In the genomic region with DNA sequence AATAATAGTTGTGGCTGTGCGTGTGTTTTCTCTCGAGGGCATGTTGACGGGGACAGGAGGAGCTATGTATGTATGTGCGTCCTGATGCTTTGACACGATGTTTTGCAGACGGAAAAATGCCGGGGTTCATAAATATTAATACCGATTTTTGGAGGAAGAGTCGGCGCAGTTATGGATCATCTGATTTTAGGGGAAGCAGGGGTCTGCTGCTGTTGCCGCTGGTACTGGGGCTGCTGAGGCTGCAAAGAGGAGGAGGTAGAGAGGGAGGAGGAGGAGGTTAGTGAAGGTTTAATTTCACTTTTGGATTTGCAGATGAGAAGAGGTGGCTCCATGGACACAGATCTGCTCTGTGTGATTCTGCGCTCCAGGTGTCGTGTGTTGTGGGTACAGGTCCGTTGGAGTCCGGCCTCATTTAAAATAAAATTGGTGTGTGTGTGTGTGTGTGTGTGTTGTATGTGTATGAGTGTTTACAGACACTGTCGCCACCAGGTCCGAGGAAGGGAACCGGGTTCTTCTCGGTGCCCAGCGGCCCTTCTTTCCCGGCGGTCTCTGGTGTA, we compare ENCODE assay signal across 8 mouse cellular contexts. TPM values are rescaled to one million over a fixed set of nuclear protein-coding genes. Genes with fewer than 3 reads are reported as not detected.
A peak's percentile ranks its signal among the peaks of the same experiment; 100 is the strongest.
DNase-seq lines count a peak whose midpoint lies in the region; ATAC-seq and TF ChIP-seq lines count a peak whose summit lies in the region.

No protein-coding gene starts in this region.

- H3K4me1 ChIP-seq in MEL (ENCODE audit: control insufficient read depth in 1 of 2, insufficient read depth in 2 of 2, low read length in 2 of 2) = peaks cover 7 to 23% of the 10 kb centered on the region in 2 experiments
- peaks cover 2% of the 10 kb centered on the region; the same call in 1 of the 2 replicates for H3K4me1 ChIP-seq in forebrain, embryonic 11.5 days (replicated peaks; ENCODE audit: control insufficient read depth, insufficient read depth, low read length)
- H3K4me1 ChIP-seq in liver, embryonic 11.5 days (replicated peaks; ENCODE audit: control insufficient read depth, insufficient read depth, low read length) = peaks cover 36% of the 10 kb centered on the region
- peaks cover 25% of the 10 kb centered on the region for H3K4me1 ChIP-seq in neural tube, embryonic 15.5 days

- TF ChIP-seq RAD21 in MEL (IDR thresholded peaks at IDR 0.05; ENCODE audit: low read depth, low read length) = no peak

- peak overlapping the region; percentile 73 for H3K4me2 ChIP-seq in forebrain, embryonic 11.5 days (ENCODE audit: low read depth, low read length, severe bottlenecking)
- H3K4me2 ChIP-seq in liver, embryonic 11.5 days = peak overlapping the region; percentile 77
- peak overlapping the region; percentile 86 for H3K4me2 ChIP-seq in neural tube, embryonic 15.5 days

- peaks cover 0 to 30% of the 10 kb centered on the region in 2 experiments; a peak in 2 of 4 replicates for H3K36me3 ChIP-seq in MEL (ENCODE audit: control insufficient read depth in 1 of 2, insufficient read depth in 2 of 2, low read length in 2 of 2)
- H3K36me3 ChIP-seq in forebrain, embryonic 11.5 days (ENCODE audit: control insufficient read depth, insufficient read depth, low read length) = no peaks in the 10 kb centered on the region
- H3K36me3 ChIP-seq in liver, embryonic 11.5 days (ENCODE audit: control insufficient read depth, insufficient read depth, low read length) = no peaks in the 10 kb centered on the region
- H3K36me3 ChIP-seq in neural tube, embryonic 15.5 days = no peaks in the 10 kb centered on the region

- H3K79me2 ChIP-seq in MEL (ENCODE audit: control insufficient read depth, insufficient read depth, low read length, poor library complexity) = peaks cover 59% of the 10 kb centered on the region

- H3K27ac ChIP-seq in MEL (ENCODE audit: control insufficient read depth, low read depth, low read length) = peak overlapping the region; percentile 97
- H3K27ac ChIP-seq in forebrain, embryonic 11.5 days (ENCODE audit: low read depth, low read length) = peak overlapping the region; percentile 70
- H3K27ac ChIP-seq in liver, embryonic 11.5 days (ENCODE audit: low read depth, low read length) = peak overlapping the region; percentile 89
- H3K27ac ChIP-seq in neural tube, embryonic 15.5 days (replicated peaks) = peak overlapping the region; percentile 90

- no peaks in the 10 kb centered on the region for H3K27me3 ChIP-seq in MEL (ENCODE audit: control insufficient read depth in 1 of 2, insufficient read depth in 2 of 2, low read length in 2 of 2)
- no peaks in the 10 kb centered on the region for H3K27me3 ChIP-seq in forebrain, embryonic 11.5 days (ENCODE audit: control insufficient read depth, insufficient read depth, low read length)
- H3K27me3 ChIP-seq in liver, embryonic 11.5 days (replicated peaks; ENCODE audit: control insufficient read depth, insufficient read depth, low read length) = no peaks in the 10 kb centered on the region
- no peaks in the 10 kb centered on the region for H3K27me3 ChIP-seq in neural tube, embryonic 15.5 days (replicated peaks)

- H3K4me3 ChIP-seq in MEL (ENCODE audit: control insufficient read depth in 1 of 2, insufficient read depth in 1 of 2, low read depth in 2 of 2, low read length in 2 of 2) = peak overlapping the region; percentile 89 to 98
- peak overlapping the region; percentile 86 for H3K4me3 ChIP-seq in forebrain, embryonic 11.5 days (ENCODE audit: low read depth, low read length)
- H3K4me3 ChIP-seq in liver, embryonic 11.5 days (ENCODE audit: low read depth, low read length) = peak overlapping the region; percentile 94
- peak overlapping the region; percentile 80 for H3K4me3 ChIP-seq in neural tube, embryonic 15.5 days (replicated peaks)

- H3K9me3 ChIP-seq in MEL (replicated peaks; ENCODE audit: insufficient read depth, low read length) = no peaks in the 10 kb centered on the region
- H3K9me3 ChIP-seq in forebrain, embryonic 11.5 days (ENCODE audit: control insufficient read depth, low read length) = no peaks in the 10 kb centered on the region; the same call in 1 of the 2 replicates
- H3K9me3 ChIP-seq in liver, embryonic 11.5 days (ENCODE audit: control insufficient read depth, low read length) = peaks cover 2% of the 10 kb centered on the region; the same call in 1 of the 2 replicates
- H3K9me3 ChIP-seq in neural tube, embryonic 15.5 days (replicated peaks) = no peaks in the 10 kb centered on the region; the same call in 1 of the 2 replicates

- peak; percentile 52 for DNase-seq in kidney, adult 9 months
- DNase-seq in kidney, postnatal 14 days = no peak
- DNase-seq in MEL (ENCODE audit: low read depth, low spot score) = no peak
- no peak for DNase-seq in forebrain, embryonic 11.5 days (ENCODE audit: low spot score)
- DNase-seq in liver, embryonic 11.5 days (ENCODE audit: low spot score) = peak; percentile 64
- DNase-seq in c-Kit-positive CD71-positive TER-119-positive erythroid progenitor cells, embryonic 14.5 days (ENCODE audit: low spot score) = no peak

- TF ChIP-seq POLR2A in MEL (IDR thresholded peaks at IDR 0.05; ENCODE audit: control insufficient read depth in 1 of 2, insufficient read depth in 1 of 2, low read depth in 1 of 2, low read length in 2 of 2, poor library complexity in 1 of 2) = 0 out of 4 replicates have a peak, but pooled peaks of 1 of the 2 experiments have one; percentile 3

- TF ChIP-seq EP300 in MEL (IDR thresholded peaks at IDR 0.05; ENCODE audit: low read depth in 1 of 2, low read length in 2 of 2) = no peak

- TF ChIP-seq CTCF in MEL (IDR thresholded peaks at IDR 0.05 in 2 of 3, conservative IDR thresholded peaks at IDR 0.05 in 1 of 3; ENCODE audit: control insufficient read depth in 1 of 3, insufficient read depth in 1 of 3, low read depth in 2 of 3, low read length in 3 of 3, poor library complexity in 1 of 3, severe bottlenecking in 1 of 3) = no peak

- ATAC-seq in forebrain, embryonic 11.5 days (replicated peaks; ENCODE audit: low FRiP score) = no peak
- peak; percentile 35 for ATAC-seq in inflammation-experienced regulatory T-cells, adult 6 months
- peak; percentile 9; the same call in 1 of the 2 replicates for ATAC-seq in liver, embryonic 11.5 days (replicated peaks; ENCODE audit: low FRiP score)
- peak; percentile 21 for ATAC-seq in neural tube, embryonic 15.5 days (ENCODE audit: low FRiP score)

- peak overlapping the region; percentile 68 for H3K9ac ChIP-seq in MEL (ENCODE audit: control insufficient read depth, low read depth, low read length, poor library complexity, severe bottlenecking)
- H3K9ac ChIP-seq in forebrain, embryonic 11.5 days (ENCODE audit: low read length) = peak overlapping the region; percentile 97
- H3K9ac ChIP-seq in liver, embryonic 11.5 days (ENCODE audit: low read depth, low read length) = peak overlapping the region; percentile 93
- H3K9ac ChIP-seq in neural tube, embryonic 15.5 days (replicated peaks) = peak overlapping the region; percentile 96

- under 1% methylated on average over 22 of the region's 22 CpGs for WGBS in forebrain, embryonic 11.5 days
- WGBS in liver, embryonic 11.5 days = under 1% methylated on average over 22 of the region's 22 CpGs
- WGBS in neural tube, embryonic 15.5 days = under 1% methylated on average over 22 of the region's 22 CpGs

TF ChIP-seq in MEL, 35 proteins besides CTCF, POLR2A, EP300 and RAD21:
- TF ChIP-seq TAL1 (IDR thresholded peaks at IDR 0.05; ENCODE audit: low read length) (no peak), USF1 (IDR thresholded peaks at IDR 0.05; ENCODE audit: low read depth, low read length) (no peak), GATA1 (IDR thresholded peaks at IDR 0.05; ENCODE audit: low read depth, low read length) (no peak), CHD1 (IDR thresholded peaks at IDR 0.05; ENCODE audit: low read depth, low read length) (peak; percentile 89; the same call in 1 of the 2 replicates), MXI1 (IDR thresholded peaks at IDR 0.05; ENCODE audit: low read depth, low read length) (0 out of 2 replicates have a peak, but pooled peaks have one; percentile 3), MEF2A (IDR thresholded peaks at IDR 0.05; ENCODE audit: extremely low read depth, insufficient replicate concordance, low read depth, low read length, poor library complexity, severe bottlenecking) (no peak), NRF1 (IDR thresholded peaks at IDR 0.05; ENCODE audit: insufficient read depth, low read depth, low read length, poor library complexity, severe bottlenecking) (no peak), SIN3A (IDR thresholded peaks at IDR 0.05; ENCODE audit: low read length) (peak; percentile 48), BHLHE40 (IDR thresholded peaks at IDR 0.05; ENCODE audit: borderline replicate concordance, low read depth, low read length) (no peak), MAX (IDR thresholded peaks at IDR 0.05; ENCODE audit: low read length) (no peak), MYC (IDR thresholded peaks at IDR 0.05; ENCODE audit: low read depth, low read length) (no peak), ZC3H11A (IDR thresholded peaks at IDR 0.05; ENCODE audit: low read depth, low read length) (no peak), ETS1 (IDR thresholded peaks at IDR 0.05; ENCODE audit: low read depth, low read length) (no peak), KAT2A (conservative IDR thresholded peaks at IDR 0.05; ENCODE audit: low read depth, low read length) (no peak), E2F4 (IDR thresholded peaks at IDR 0.05; ENCODE audit: borderline replicate concordance, low read depth, low read length) (no peak), MYB (IDR thresholded peaks at IDR 0.05; ENCODE audit: low read depth, low read length) (no peak)

RNA-seq across cellular contexts. Expression of gene Irf2, which starts 0.5 kb away (rescaled TPM):
- total RNA-seq in MEL (2012; rRNA removed) = 4.9 and 5.1 TPM in 2 replicates
- 10 to 100 TPM in 1 of 2 experiments, not detected in 1; 19.4 TPM for polyA plus RNA-seq in MEL (2012; ENCODE audit: insufficient read depth in 1 of 2, insufficient read length in 2 of 2, low read depth in 1 of 2, low replicate concordance in 2 of 2, missing spikeins in 1 of 2)
- polyA plus RNA-seq in forebrain, embryonic 11.5 days (2014; fragmentation: Nextera tagmentation; extraction: Ambion mirVana) = 7.7 and 12.8 TPM in 2 replicates
- 100 to 1,000 TPM; 228 to 272 (median 245) TPM for polyA plus RNA-seq in inflammation-experienced regulatory T-cells, adult 6 months (2017; shearing (Covaris generic))
- 17.7 and 19.7 TPM in 2 replicates for polyA plus RNA-seq in liver, embryonic 11.5 days (2014; fragmentation: Nextera tagmentation; extraction: Ambion mirVana)
- 10.2 and 18.6 TPM in 2 replicates for polyA plus RNA-seq in neural tube, embryonic 15.5 days (2015; fragmentation: Nextera tagmentation; extraction: Ambion mirVana)

Comparison
In these comparisons a context has a peak if more than half of its experiments do, and no peak if none do; other contexts are left out.
1. DNase-seq: peak in kidney, adult 9 months (single experiment) and liver, embryonic 11.5 days (single experiment); none in kidney, postnatal 14 days (single experiment), MEL (single experiment), forebrain, embryonic 11.5 days (single experiment) and c-Kit-positive CD71-positive TER-119-positive erythroid progenitor cells, embryonic 14.5 days (single experiment).
2. RNA of gene Irf2, which starts 0.5 kb away (polyA plus RNA-seq): 228 to 272 TPM in inflammation-experienced regulatory T-cells, adult 6 months; 17.7 to 19.7 TPM in liver, embryonic 11.5 days, 19.4 TPM in MEL, 7.7 to 12.8 TPM in forebrain, embryonic 11.5 days and 10.2 to 18.6 TPM in neural tube, embryonic 15.5 days; every median in the first group is over 10 times any median in the second.
3. Peak in every context shown above with its lines, with median percentiles within 50 percentile points of each other: H3K27ac ChIP-seq, H3K4me3 ChIP-seq, H3K9ac ChIP-seq and H3K4me2 ChIP-seq.